Mouse (Mus musculus): ENCODE results near the gene Olfr1217.
"Not testable (repeated sequence)": the region's sequence is repeated elsewhere in the genome, so short reads cannot be mapped to it uniquely, and the experiment has no call there.

The Olfr1217 gene

GRCm38 (mm10) chr2:89031965-89032364, at the start of gene Olfr1217:
TSS of gene Olfr1217 (minus strand) at chr2:89032065.
- no peak for DNase-seq

GRCm38 (mm10) chr2:89081487-89081886, 49.6 kb upstream of the Olfr1217 start:
- no peak for DNase-seq

GRCm38 (mm10) chr2:89061087-89061486, 29.2 kb upstream of the Olfr1217 start, which contains the start of gene Olfr1218:
TSS of gene Olfr1218 (minus strand) at chr2:89061187.
- no peak for DNase-seq

GRCm38 (mm10) chr2:89021436-89021835, 10.4 kb downstream of the Olfr1217 start:
- DNase-seq: not testable (repeated sequence)

- no peak for DNase-seq
These were observed 13.6 kb downstream of the Olfr1217 start, which contains the start of gene Olfr1216 for GRCm38 (mm10) chr2:89018240-89018639. TSS of gene Olfr1216 (minus strand) at chr2:89018340.

GRCm38 (mm10) chr2:89006873-89007272, 25.0 kb downstream of the Olfr1217 start, which contains the start of gene Olfr1215:
TSS of gene Olfr1215 (minus strand) at chr2:89006973.
- DNase-seq: no peak

GRCm38 (mm10) chr2:88992553-88992952, 39.3 kb downstream of the Olfr1217 start, which contains the start of gene Olfr1214:
TSS of gene Olfr1214 (minus strand) at chr2:88992653.
- no peak for DNase-seq

- DNase-seq: no peak
These were observed 51.7 kb downstream of the Olfr1217 start, which contains the start of gene Gm13762 for GRCm38 (mm10) chr2:88980181-88980580. TSS of gene Gm13762 (minus strand) at chr2:88980281.
